Mouse (Mus musculus): ENCODE measurements around the gene Gm7102. TPM values are rescaled to one million over a fixed set of nuclear protein-coding genes. Genes with fewer than 3 reads are reported as not detected.
A peak's percentile ranks its signal among the peaks of the same experiment; 100 is the strongest.

The Gm7102 gene
- polyA plus RNA-seq, 1 experiment = not detected

- peaks cover 4% of the 10 kb centered on the region; the same call in 1 of the 2 replicates for H3K36me3 ChIP-seq (ENCODE audit: control insufficient read depth)
- TF ChIP-seq GATA1 (IDR thresholded peaks at IDR 0.05; ENCODE audit: low read length) = no peak
- H3K9me3 ChIP-seq (ENCODE audit: control insufficient read depth, low read length) = no peaks in the 10 kb centered on the region
- H3K4me3 ChIP-seq (replicated peaks) = peak overlapping the region; percentile 84
- H3K27me3 ChIP-seq (ENCODE audit: control insufficient read depth) = no peaks in the 10 kb centered on the region; the same call in 1 of the 2 replicates
- peaks cover 19% of the 10 kb centered on the region for H3K4me1 ChIP-seq (ENCODE audit: control insufficient read depth)
These were observed 34.8 kb downstream of the Gm7102 start for GRCm38 (mm10) chr19:61141299-61141698.

GRCm38 (mm10) chr19:61140342-61141206 is 35.5 kb downstream of the Gm7102 start, which contains the start of gene Zfp950:
Gene Zfp950 (minus strand): TSS chr19:61140840.
- peak within 1 kb of the TSS; percentile 84 for H3K4me3 ChIP-seq (replicated peaks)
- no peaks in the 10 kb centered on the region for H3K9me3 ChIP-seq (ENCODE audit: control insufficient read depth, low read length)
- peaks cover 4% of the 10 kb centered on the region; the same call in 1 of the 2 replicates for H3K36me3 ChIP-seq (ENCODE audit: control insufficient read depth)
- H3K27me3 ChIP-seq (ENCODE audit: control insufficient read depth) = no peaks in the 10 kb centered on the region; the same call in 1 of the 2 replicates
- H3K4me1 ChIP-seq (ENCODE audit: control insufficient read depth) = peaks cover 19% of the 10 kb centered on the region
- TF ChIP-seq GATA1 (IDR thresholded peaks at IDR 0.05; ENCODE audit: low read length) = no peak
- no peak for TF ChIP-seq TAL1 (IDR thresholded peaks at IDR 0.05; ENCODE audit: low read length)

- Histone ChIP-seq H3K4me1 (ENCODE audit: control insufficient read depth) (peaks cover 19% of the 10 kb centered on the region), H3K27me3 (ENCODE audit: control insufficient read depth) (no peaks in the 10 kb centered on the region; the same call in 1 of the 2 replicates), H3K4me3 (replicated peaks) (no peak overlapping the region), H3K36me3 (ENCODE audit: control insufficient read depth) (peaks cover 4% of the 10 kb centered on the region; the same call in 1 of the 2 replicates), H3K9me3 (ENCODE audit: control insufficient read depth, low read length) (no peaks in the 10 kb centered on the region)
- no peak for TF ChIP-seq TAL1 (IDR thresholded peaks at IDR 0.05; ENCODE audit: low read length)
- TF ChIP-seq GATA1 (IDR thresholded peaks at IDR 0.05; ENCODE audit: low read length) = no peak
These were observed 37.5 kb downstream of the Gm7102 start for GRCm38 (mm10) chr19:61138655-61139054.

- Histone ChIP-seq H3K36me3 (ENCODE audit: control insufficient read depth) (peaks cover 6% of the 10 kb centered on the region), H3K9me3 (ENCODE audit: control insufficient read depth, low read length) (no peaks in the 10 kb centered on the region), H3K27me3 (ENCODE audit: control insufficient read depth) (no peaks in the 10 kb centered on the region), H3K4me1 (ENCODE audit: control insufficient read depth) (no peaks in the 10 kb centered on the region), H3K4me3 (replicated peaks) (no peak overlapping the region)
- TF ChIP-seq TAL1 (IDR thresholded peaks at IDR 0.05; ENCODE audit: low read length) = no peak
- no peak for TF ChIP-seq GATA1 (IDR thresholded peaks at IDR 0.05; ENCODE audit: low read length)
These were observed 45.0 kb downstream of the Gm7102 start for GRCm38 (mm10) chr19:61131096-61131495.

Other genes with a start within 250 kb of the Gm7102 start
- 0.04 and 0.05 TPM in 2 replicates for gene Zfp950, start 35.5 kb downstream of the Gm7102 start, polyA plus RNA-seq (2012)
- gene Gm6020, start 7.6 kb upstream of the Gm7102 start, polyA plus RNA-seq (2012) = not detected in 2 replicates
- gene Csf2ra, start 52.1 kb upstream of the Gm7102 start, polyA plus RNA-seq (2012) = 0.78 and 1.2 TPM in 2 replicates
- gene Gm21060, start 120.8 kb upstream of the Gm7102 start, polyA plus RNA-seq (2012) = not detected in 2 replicates

Data from erythroblast, embryonic 14.5 days (primary cell).